Mouse (Mus musculus) midbrain, embryonic 16.5 days (tissue): Measurements from ENCODE around the gene Rnf2. TPM values are rescaled to one million over a fixed set of nuclear protein-coding genes. Genes with fewer than 3 reads are reported as not detected.
A peak's percentile ranks its signal among the peaks of the same experiment; 100 is the strongest.

ENCODE experiments used
- ATAC-seq: fragments of 200-750 bp; cut with Nextera tagmentation; 2 replicates; pipeline ENCODE4 v1.8.0; 2017; ENCODE audit warnings: moderate TSS enrichment
- H3K27ac ChIP-seq: fragments of 300-500 bp; sonication (generic); 2 replicates; pipeline ENCODE4 v1.5.1; 2014; ENCODE audit warnings: mild to moderate bottlenecking, low read length, mixed read lengths
- H3K27me3 ChIP-seq: fragments of 300-500 bp; sonication (generic); 2 replicates; pipeline ENCODE4 v1.6.1; 2014; ENCODE audit warnings: low read depth, low read length, mixed read lengths; ENCODE audit not compliant: control insufficient read depth, insufficient read depth
- H3K36me3 ChIP-seq: fragments of 300-500 bp; sonication (generic); 2 replicates; pipeline ENCODE4 v1.6.1; 2014; ENCODE audit warnings: mild to moderate bottlenecking, low read length, moderate library complexity, mixed read lengths; ENCODE audit not compliant: control insufficient read depth, insufficient read depth
- H3K4me1 ChIP-seq: fragments of 300-500 bp; sonication (generic); 2 replicates; pipeline ENCODE4 v1.6.1; 2014; ENCODE audit warnings: mild to moderate bottlenecking, low read length, mixed read lengths; ENCODE audit not compliant: control insufficient read depth, insufficient read depth
- H3K4me2 ChIP-seq: fragments of 300-500 bp; sonication (generic); 2 replicates; pipeline ENCODE4 v1.6.1; 2014; ENCODE audit warnings: mild to moderate bottlenecking, low read length, mixed read lengths
- H3K4me3 ChIP-seq: fragments of 300-500 bp; sonication (generic); 2 replicates; pipeline ENCODE4 v1.5.1; 2014; ENCODE audit warnings: low read depth, mild to moderate bottlenecking, low read length, moderate library complexity, mixed read lengths
- H3K9ac ChIP-seq: fragments of 300-500 bp; sonication (generic); 2 replicates; pipeline ENCODE4 v1.6.1; 2014; ENCODE audit warnings: low read depth, low read length, mixed read lengths
- H3K9me3 ChIP-seq: fragments of 300-500 bp; sonication (generic); replicated peaks from 2 replicates; pipeline ENCODE4 v1.6.1; 2014; ENCODE audit warnings: mild to moderate bottlenecking, low read length, mixed read lengths; ENCODE audit not compliant: control insufficient read depth, poor library complexity, severe bottlenecking
- WGBS: fragments of 180-500 bp; shearing (Covaris S2); extraction: QIAGEN DNeasy Blood & Tissue Kit; methylation state at CpG from one replicate; pipeline ENCODE4 v1.1.7; 2014; 5-methylcytosine and 5-hydroxymethylcytosine counted together
- microRNA-seq: library from miRNA; unstranded; fragments of <30 nt; microRNA quantifications from one replicate; pipeline ENCODE4, GENCODE M21; 2017
- polyA plus RNA-seq: library from polyadenylated mRNA; unstranded; fragments of >200 nt; fragmentation: Nextera tagmentation; extraction: Ambion mirVana; gene quantifications from 2 replicates; pipeline ENCODE4 v1.2.1, GENCODE M21; 2015

Rnf2 gene
- polyA plus RNA-seq, 1 experiment from 2014 or later: 106 TPM

- under 1% methylated on average over 26 of the region's 26 CpGs for WGBS
- Histone ChIP-seq H3K9me3 (no peaks in the 10 kb centered on the region), H3K27ac (peak overlapping the region; percentile 75), H3K4me3 (peak overlapping the region; percentile 78), H3K9ac (peak overlapping the region; percentile 73), H3K4me1 (peaks cover 17% of the 10 kb centered on the region), H3K4me2 (peak overlapping the region; percentile 84), H3K36me3 (no peaks in the 10 kb centered on the region), H3K27me3 (no peaks in the 10 kb centered on the region)
- peak; percentile 77 for ATAC-seq
These were observed 72.9 kb downstream of the Rnf2 start for GRCm38 (mm10) chr1:151427888-151428262.

- Histone ChIP-seq H3K9ac (0 out of 2 replicates have a peak overlapping the region, but pooled peaks have one; percentile 73), H3K4me2 (peak overlapping the region; percentile 84), H3K9me3 (no peaks in the 10 kb centered on the region), H3K4me1 (peaks cover 17% of the 10 kb centered on the region), H3K36me3 (no peaks in the 10 kb centered on the region), H3K27ac (no peak overlapping the region), H3K27me3 (no peaks in the 10 kb centered on the region), H3K4me3 (peak overlapping the region; percentile 78)
- ATAC-seq: no peak
- 27% methylated on average over 7 of the region's 7 CpGs for WGBS
These were observed 73.7 kb downstream of the Rnf2 start for GRCm38 (mm10) chr1:151426947-151427600.

GRCm38 (mm10) chr1:151422178-151422577 lies 78.6 kb downstream of the Rnf2 start:
- Histone ChIP-seq H3K27ac (no peak overlapping the region), H3K9ac (no peak overlapping the region), H3K4me2 (no peak overlapping the region), H3K4me1 (peaks cover 4% of the 10 kb centered on the region), H3K36me3 (peaks cover 8% of the 10 kb centered on the region), H3K27me3 (no peaks in the 10 kb centered on the region), H3K4me3 (no peak overlapping the region), H3K9me3 (no peaks in the 10 kb centered on the region)
- no peak for ATAC-seq
- 89% methylated on average over 3 of the region's 3 CpGs for WGBS

GRCm38 (mm10) chr1:151409827-151410226 lies 90.9 kb downstream of the Rnf2 start:
- Histone ChIP-seq H3K4me2 (no peak overlapping the region), H3K9ac (no peak overlapping the region), H3K4me1 (no peaks in the 10 kb centered on the region), H3K27me3 (no peaks in the 10 kb centered on the region), H3K36me3 (no peaks in the 10 kb centered on the region), H3K27ac (no peak overlapping the region), H3K9me3 (no peaks in the 10 kb centered on the region), H3K4me3 (no peak overlapping the region)
- no peak for ATAC-seq
- 96% methylated on average over 3 of the region's 3 CpGs for WGBS

Small RNAs within 50 kb of the gene (microRNA-seq; reads per million reads assigned to microRNA genes)
- gene Mir7682: 1.9 reads per million, percentile 5 among the genes with 10 or more reads in this experiment

Other genes with a start within 250 kb of the Rnf2 start
- 260 and 271 TPM in 2 replicates for gene Ivns1abp, start 156.5 kb downstream of the Rnf2 start, polyA plus RNA-seq
- 12.9 and 14.3 TPM in 2 replicates for gene Swt1, start 72.5 kb downstream of the Rnf2 start, polyA plus RNA-seq
- 43.8 and 45.7 TPM in 2 replicates for gene Trmt1l, start 72.4 kb downstream of the Rnf2 start, polyA plus RNA-seq
- 0.70 and 1.0 TPM in 2 replicates for gene Fam129a, start 70.2 kb upstream of the Rnf2 start, polyA plus RNA-seq